Mouse (Mus musculus) hindbrain, embryonic 14.5 days (tissue): ENCODE measurements at regions not wholly inside any gene's neighbourhood (a gene's known extent, or its start where the extent isn't known, plus 50 kb on each side); places are given as distances from the start of the nearest gene placed in this dataset.

Experiments used
- ATAC-seq: fragments of 200-750 bp; cut with Nextera tagmentation; 2 replicates; pipeline ENCODE4 v1.8.0; 2017; ENCODE audit warnings: moderate number of reproducible peaks, mild to moderate bottlenecking, moderate TSS enrichment, moderate library complexity; ENCODE audit not compliant: low FRiP score
- DNase-seq: peaks from one replicate; pipeline ENCODE4 v3.0.0-alpha.2; 2015; ENCODE audit warnings: low spot score
- H3K27ac ChIP-seq: fragments of 300-500 bp; sonication (generic); 2 replicates; pipeline ENCODE4 v1.5.1; 2014; ENCODE audit warnings: mild to moderate bottlenecking, moderate library complexity
- H3K27me3 ChIP-seq: fragments of 300-500 bp; sonication (generic); 2 replicates; pipeline ENCODE4 v1.6.1; 2014; ENCODE audit warnings: mild to moderate bottlenecking, low read length, mixed read lengths; ENCODE audit not compliant: control insufficient read depth, insufficient read depth
- H3K36me3 ChIP-seq: fragments of 300-500 bp; sonication (generic); replicated peaks from 2 replicates; pipeline ENCODE4 v1.6.1; 2014; ENCODE audit not compliant: control insufficient read depth, insufficient read depth
- H3K4me1 ChIP-seq: fragments of 300-500 bp; sonication (generic); replicated peaks from 2 replicates; pipeline ENCODE4 v1.6.1; 2014; ENCODE audit warnings: antibody characterized with exemption, low read length, mixed read lengths; ENCODE audit not compliant: control insufficient read depth, insufficient read depth
- H3K4me2 ChIP-seq: fragments of 300-500 bp; sonication (generic); replicated peaks from 2 replicates; pipeline ENCODE4 v1.6.1; 2014; ENCODE audit warnings: mild to moderate bottlenecking, moderate library complexity
- H3K4me3 ChIP-seq: fragments of 300-500 bp; sonication (generic); replicated peaks from 2 replicates; pipeline ENCODE4 v1.5.1; 2014; ENCODE audit warnings: mild to moderate bottlenecking, low read length
- H3K9ac ChIP-seq: fragments of 300-500 bp; sonication (generic); 2 replicates; pipeline ENCODE4 v1.6.1; 2014
- H3K9me3 ChIP-seq: fragments of 300-500 bp; sonication (generic); 2 replicates; pipeline ENCODE4 v1.6.1; 2016; ENCODE audit warnings: low read length; ENCODE audit not compliant: control insufficient read depth
- WGBS: fragments of 180-500 bp; shearing (Covaris S2); extraction: QIAGEN DNeasy Blood & Tissue Kit; methylation state at CpG from one replicate; pipeline ENCODE4 v1.1.7; 2014; 5-methylcytosine and 5-hydroxymethylcytosine counted together

DNA sequence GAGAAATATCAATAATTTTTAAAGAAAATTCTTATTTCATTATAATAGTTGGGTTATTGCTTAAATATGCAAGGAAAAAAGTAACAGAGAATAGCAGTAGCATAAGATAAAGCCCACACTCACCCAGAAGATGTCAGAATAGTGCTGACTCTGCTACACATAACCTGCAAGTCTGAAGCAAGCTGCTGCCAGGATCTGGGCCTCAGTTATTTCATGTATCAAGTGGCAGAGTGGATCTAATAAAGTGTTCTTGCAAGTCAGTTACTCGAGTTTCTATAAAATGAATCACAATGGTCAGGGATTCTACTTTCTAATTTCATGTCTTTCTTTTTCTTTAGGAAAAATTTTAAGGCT, 466.2 kb downstream of the Klhl13 start:
- no peak for ATAC-seq
- Histone ChIP-seq H3K27ac (no peak overlapping the region), H3K27me3 (no peaks in the 10 kb centered on the region), H3K9ac (no peak overlapping the region), H3K4me3 (no peak overlapping the region), H3K9me3 (no peaks in the 10 kb centered on the region), H3K36me3 (no peaks in the 10 kb centered on the region), H3K4me2 (no peak overlapping the region), H3K4me1 (no peaks in the 10 kb centered on the region)
- no peak for DNase-seq
- WGBS: 52% methylated on average over 1 of the region's 1 CpGs

DNA sequence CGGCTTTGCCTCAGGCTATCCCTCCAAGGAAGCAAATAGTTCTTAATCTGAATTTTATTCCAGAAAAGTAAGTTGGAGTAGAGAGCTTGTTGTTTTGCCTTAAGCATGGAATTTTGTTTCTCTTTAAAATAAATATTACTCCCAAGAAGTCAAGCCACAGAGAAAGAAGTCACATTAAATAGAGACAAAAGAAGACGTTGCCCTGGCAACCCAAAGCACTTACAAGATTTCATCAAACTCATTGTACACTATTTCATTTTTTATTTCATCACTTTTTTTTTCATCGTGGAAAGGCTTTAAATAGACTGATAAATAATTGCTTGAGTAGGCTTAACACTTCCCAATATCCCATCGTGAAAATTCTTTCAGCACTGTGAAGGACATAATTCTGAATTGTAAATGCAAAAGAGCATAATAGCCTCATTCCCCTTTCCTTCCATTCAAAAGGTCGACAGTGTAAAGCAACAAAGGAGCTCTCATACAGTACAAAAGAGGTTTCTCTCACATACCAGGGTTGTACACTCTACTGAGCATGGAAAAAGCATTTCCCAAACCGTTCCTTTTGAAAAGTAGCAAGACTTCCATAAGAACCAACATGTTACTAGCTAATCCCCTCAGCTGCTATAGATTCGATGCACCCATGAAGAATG, 466.7 kb downstream of the Klhl13 start:
- H3K4me2 ChIP-seq: no peak overlapping the region
- H3K9ac ChIP-seq: no peak overlapping the region
- ATAC-seq (no peak), DNase-seq (no peak)
- no peak overlapping the region for H3K4me3 ChIP-seq
- no peaks in the 10 kb centered on the region for H3K4me1 ChIP-seq
- no peak overlapping the region; the same call in 1 of the 2 replicates for H3K27ac ChIP-seq
- WGBS: 36% methylated on average over 7 of the region's 7 CpGs
- H3K36me3 ChIP-seq: no peaks in the 10 kb centered on the region
- H3K9me3 ChIP-seq: no peaks in the 10 kb centered on the region
- H3K27me3 ChIP-seq: no peaks in the 10 kb centered on the region

GRCm38 (mm10) chrX:22869791-22870190, 495.1 kb downstream of the Klhl13 start:
- DNase-seq: no peak
- WGBS: 48% methylated on average over 1 of the region's 1 CpGs
- no peaks in the 10 kb centered on the region for H3K4me1 ChIP-seq

GRCm38 (mm10) chrX:22849522-22850495, 515.1 kb downstream of the Klhl13 start:
- ATAC-seq (peak; percentile 83), DNase-seq (no peak)
- H3K9ac ChIP-seq: no peak overlapping the region
- H3K4me1 ChIP-seq: no peaks in the 10 kb centered on the region
- peak overlapping the region; percentile 67 for H3K27ac ChIP-seq
- no peaks in the 10 kb centered on the region for H3K36me3 ChIP-seq
- H3K9me3 ChIP-seq: no peaks in the 10 kb centered on the region; the same call in 1 of the 2 replicates
- no peaks in the 10 kb centered on the region for H3K27me3 ChIP-seq
- H3K4me2 ChIP-seq: no peak overlapping the region
- no peak overlapping the region for H3K4me3 ChIP-seq
- WGBS: 26% methylated on average over 9 of the region's 9 CpGs

More at GRCm38 (mm10) chrX:22869791-22870190, 495.1 kb downstream of the Klhl13 start:
- H3K4me3 ChIP-seq: no peak overlapping the region
- H3K9me3 ChIP-seq: no peaks in the 10 kb centered on the region
- no peak for ATAC-seq
- H3K27ac ChIP-seq: no peak overlapping the region
- H3K27me3 ChIP-seq: no peaks in the 10 kb centered on the region
- no peak overlapping the region for H3K4me2 ChIP-seq
- H3K9ac ChIP-seq: no peak overlapping the region
- H3K36me3 ChIP-seq: no peaks in the 10 kb centered on the region

DNA sequence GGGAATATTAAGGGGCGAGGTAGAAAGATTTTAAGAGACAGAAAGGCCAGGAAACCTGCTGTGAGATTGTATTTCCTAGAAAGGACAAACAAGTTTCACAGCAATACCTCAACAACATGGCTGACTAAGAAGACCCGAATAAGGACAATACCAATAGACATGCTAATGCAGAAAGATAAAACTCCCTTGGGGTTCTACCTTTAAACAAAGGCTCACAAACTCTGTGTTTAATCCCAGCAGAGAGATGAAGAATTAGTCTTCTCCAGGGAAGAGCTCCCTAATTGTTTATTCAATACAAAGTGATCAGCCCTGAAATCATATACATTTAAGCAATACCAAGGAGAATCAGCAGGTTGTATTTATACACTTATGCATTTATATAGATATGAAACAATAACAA, 516.1 kb downstream of the Klhl13 start:
- Histone ChIP-seq H3K36me3 (no peaks in the 10 kb centered on the region), H3K9ac (no peak overlapping the region), H3K27me3 (no peaks in the 10 kb centered on the region), H3K4me2 (no peak overlapping the region), H3K4me1 (no peaks in the 10 kb centered on the region), H3K9me3 (no peaks in the 10 kb centered on the region), H3K27ac (no peak overlapping the region), H3K4me3 (no peak overlapping the region)
- WGBS: 24% methylated on average over 2 of the region's 2 CpGs
- ATAC-seq: no peak
- DNase-seq: no peak

GRCm38 (mm10) chrX:22833226-22833625, 531.7 kb downstream of the Klhl13 start:
- Histone ChIP-seq H3K4me3 (no peak overlapping the region), H3K4me2 (no peak overlapping the region), H3K9ac (no peak overlapping the region), H3K4me1 (no peaks in the 10 kb centered on the region), H3K27me3 (no peaks in the 10 kb centered on the region), H3K9me3 (no peaks in the 10 kb centered on the region), H3K27ac (no peak overlapping the region), H3K36me3 (no peaks in the 10 kb centered on the region)
- no peak for ATAC-seq
- no peak for DNase-seq
- WGBS: 20% methylated on average over 3 of the region's 3 CpGs

DNA sequence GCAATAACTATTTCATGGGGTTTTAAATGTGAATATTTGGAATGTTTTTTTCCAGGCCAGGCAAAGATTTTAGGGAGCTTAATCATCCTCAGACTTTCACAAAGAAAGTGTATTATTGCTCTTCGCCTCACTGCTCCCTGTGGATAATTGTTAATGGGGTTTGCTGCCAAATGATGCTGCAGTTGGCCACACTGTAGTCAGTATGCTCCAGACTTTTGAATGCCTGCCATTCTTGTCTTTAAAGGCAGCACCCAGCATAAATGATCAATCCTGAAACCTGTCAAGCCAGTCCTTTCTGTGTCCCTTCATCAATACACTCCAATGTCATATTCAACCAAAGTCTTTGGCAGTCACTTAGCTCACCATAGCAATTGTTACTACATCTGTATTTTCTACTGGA, 559.7 kb downstream of the Klhl13 start:
- no peak overlapping the region for H3K4me3 ChIP-seq
- H3K27ac ChIP-seq: no peak overlapping the region
- H3K36me3 ChIP-seq: no peaks in the 10 kb centered on the region
- DNase-seq: no peak
- 59% methylated on average over 1 of the region's 1 CpGs for WGBS
- no peaks in the 10 kb centered on the region for H3K27me3 ChIP-seq
- no peak overlapping the region for H3K9ac ChIP-seq
- ATAC-seq: no peak; the same call in 1 of the 2 replicates
- H3K4me2 ChIP-seq: no peak overlapping the region
- H3K4me1 ChIP-seq: no peaks in the 10 kb centered on the region
- H3K9me3 ChIP-seq: no peaks in the 10 kb centered on the region

- Histone ChIP-seq H3K9me3 (no peaks in the 10 kb centered on the region), H3K27ac (no peak overlapping the region), H3K9ac (no peak overlapping the region), H3K4me1 (no peaks in the 10 kb centered on the region), H3K27me3 (no peaks in the 10 kb centered on the region), H3K4me3 (no peak overlapping the region), H3K36me3 (no peaks in the 10 kb centered on the region), H3K4me2 (no peak overlapping the region)
- DNase-seq (no peak), ATAC-seq (no peak)
- WGBS: 87% methylated on average over 1 of the region's 1 CpGs
These were observed 594.8 kb downstream of the Klhl13 start for GRCm38 (mm10) chrX:22769971-22770530.

DNA sequence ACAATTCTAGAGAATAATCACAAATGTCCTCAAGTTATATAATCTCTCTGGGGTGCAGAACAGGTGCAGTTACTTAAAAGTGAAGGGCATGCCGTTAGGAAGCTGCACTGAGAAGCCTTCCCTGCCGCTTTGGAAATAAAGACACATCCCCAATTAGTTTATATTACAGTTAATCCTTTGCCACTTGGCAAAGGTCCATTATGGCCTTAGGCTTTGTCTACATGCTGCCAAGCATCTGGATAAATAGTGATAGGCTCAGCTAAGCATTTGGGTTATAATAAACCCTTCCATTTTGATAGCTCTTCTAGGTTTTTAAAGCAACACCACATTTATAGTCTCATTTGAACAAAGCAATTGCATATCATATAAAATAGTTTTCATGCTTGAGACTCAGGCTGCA, 625.6 kb downstream of the Klhl13 start:
- ATAC-seq (no peak), DNase-seq (peak; percentile 27)
- Histone ChIP-seq H3K36me3 (no peaks in the 10 kb centered on the region), H3K27me3 (no peaks in the 10 kb centered on the region), H3K9me3 (no peaks in the 10 kb centered on the region), H3K27ac (no peak overlapping the region), H3K9ac (no peak overlapping the region), H3K4me1 (no peaks in the 10 kb centered on the region), H3K4me2 (no peak overlapping the region), H3K4me3 (no peak overlapping the region)
- 42% methylated on average over 2 of the region's 2 CpGs for WGBS
